In genomic region chr17:45595736-45596390, GRCm38 (mm10) we compare ENCODE assay signal across 7 mouse cellular contexts. TPM values are rescaled to one million over a fixed set of nuclear protein-coding genes. Genes with fewer than 3 reads are reported as not detected.
A peak's percentile ranks its signal among the peaks of the same experiment; 100 is the strongest.
DNase-seq lines count a peak whose midpoint lies in the region; ATAC-seq lines count a peak whose summit lies in the region.

No protein-coding gene starts in this region.

- peak overlapping the region; percentile 92 for H3K4me3 ChIP-seq in megakaryocyte, embryonic 14.5 days (replicated peaks)
- peak overlapping the region; percentile 42 for H3K4me3 ChIP-seq in hindbrain, embryonic 14.5 days (replicated peaks; ENCODE audit: low read length)
- peak overlapping the region; percentile 44 for H3K4me3 ChIP-seq in midbrain, embryonic 13.5 days (replicated peaks)

- peaks cover 69% of the 10 kb centered on the region for H3K4me1 ChIP-seq in megakaryocyte, embryonic 14.5 days
- peaks cover 27% of the 10 kb centered on the region for H3K4me1 ChIP-seq in hindbrain, embryonic 14.5 days (replicated peaks; ENCODE audit: control insufficient read depth, insufficient read depth, low read length)
- peaks cover 61% of the 10 kb centered on the region for H3K4me1 ChIP-seq in midbrain, embryonic 13.5 days (replicated peaks)

- peaks cover 93% of the 10 kb centered on the region for H3K27me3 ChIP-seq in megakaryocyte, embryonic 14.5 days (replicated peaks)
- H3K27me3 ChIP-seq in hindbrain, embryonic 14.5 days (ENCODE audit: control insufficient read depth, insufficient read depth, low read length): peaks cover 33% of the 10 kb centered on the region
- peaks cover 54% of the 10 kb centered on the region for H3K27me3 ChIP-seq in midbrain, embryonic 13.5 days

- 3% methylated on average over 23 of the region's 23 CpGs for WGBS in hindbrain, embryonic 14.5 days
- 4% methylated on average over 23 of the region's 23 CpGs for WGBS in midbrain, embryonic 13.5 days

- no peak overlapping the region for H3K27ac ChIP-seq in hindbrain, embryonic 14.5 days
- H3K27ac ChIP-seq in midbrain, embryonic 13.5 days: peak overlapping the region; percentile 19; the same call in 1 of the 2 replicates

- H3K4me2 ChIP-seq in hindbrain, embryonic 14.5 days (replicated peaks): peak overlapping the region; percentile 91
- peak overlapping the region; percentile 78 for H3K4me2 ChIP-seq in midbrain, embryonic 13.5 days (replicated peaks)

- peak overlapping the region; percentile 61 for H3K9ac ChIP-seq in hindbrain, embryonic 14.5 days
- H3K9ac ChIP-seq in midbrain, embryonic 13.5 days (replicated peaks): peak overlapping the region; percentile 60

- no peaks in the 10 kb centered on the region for H3K36me3 ChIP-seq in megakaryocyte, embryonic 14.5 days (replicated peaks; ENCODE audit: low read length)
- H3K36me3 ChIP-seq in hindbrain, embryonic 14.5 days (replicated peaks; ENCODE audit: control insufficient read depth, insufficient read depth): no peaks in the 10 kb centered on the region
- no peaks in the 10 kb centered on the region for H3K36me3 ChIP-seq in midbrain, embryonic 13.5 days

- no peak for ATAC-seq in megakaryocyte, adult 5-6 weeks (ENCODE audit: poor library complexity, severe bottlenecking)
- ATAC-seq in hindbrain, embryonic 14.5 days (ENCODE audit: low FRiP score): peak; percentile 29; the same call in 1 of the 2 replicates
- peak; percentile 28 for ATAC-seq in midbrain, embryonic 13.5 days

- peak; percentile 65 for DNase-seq in cerebellum, adult 9-10 months
- no peak for DNase-seq in hindbrain, embryonic 14.5 days (ENCODE audit: low spot score)
- no peak for DNase-seq in layer of hippocampus, adult 9-10 months (ENCODE audit: low spot score)
- DNase-seq in T-cell, adult 2 months (ENCODE audit: low spot score): no peak

- H3K9me3 ChIP-seq in megakaryocyte, embryonic 14.5 days: no peaks in the 10 kb centered on the region
- H3K9me3 ChIP-seq in hindbrain, embryonic 14.5 days (ENCODE audit: control insufficient read depth, low read length): no peaks in the 10 kb centered on the region
- H3K9me3 ChIP-seq in midbrain, embryonic 13.5 days: no peaks in the 10 kb centered on the region

RNA-seq across cellular contexts. Expression of gene Slc29a1, which starts 3.5 kb away (rescaled TPM):
- polyA plus RNA-seq in megakaryocyte, embryonic 14.5 days (2012; ENCODE audit: insufficient read depth, low replicate concordance): 24.7 TPM in 1 of 2 replicates, not detected in the other
- 23.8 and 31.2 TPM in 2 replicates for total RNA-seq in megakaryocyte, adult 5-6 weeks (2015)
- 22.9 and 32.6 TPM in 2 replicates for total RNA-seq in megakaryocyte, adult 5-6 weeks (2017)
- polyA plus RNA-seq in hindbrain, embryonic 14.5 days (2014; fragmentation: Nextera tagmentation; extraction: Ambion mirVana): 41.5 and 42.7 TPM in 2 replicates
- 29.7 and 30.4 TPM in 2 replicates for polyA plus RNA-seq in midbrain, embryonic 13.5 days (2015; fragmentation: Nextera tagmentation; extraction: Ambion mirVana)

RNA-seq across cellular contexts. Expression of gene Mymx, which starts 6.0 kb away (rescaled TPM):
- polyA plus RNA-seq in megakaryocyte, embryonic 14.5 days (2012; ENCODE audit: insufficient read depth, low replicate concordance): not detected in 2 replicates
- total RNA-seq in megakaryocyte, adult 5-6 weeks (2015): not detected in 2 replicates
- total RNA-seq in megakaryocyte, adult 5-6 weeks (2017): not detected in 2 replicates
- polyA plus RNA-seq in hindbrain, embryonic 14.5 days (2014; fragmentation: Nextera tagmentation; extraction: Ambion mirVana): not detected in 2 replicates
- not detected in 2 replicates for polyA plus RNA-seq in midbrain, embryonic 13.5 days (2015; fragmentation: Nextera tagmentation; extraction: Ambion mirVana)

RNA-seq across cellular contexts. Expression of gene Hsp90ab1, which starts 22.8 kb away (rescaled TPM):
- polyA plus RNA-seq in megakaryocyte, embryonic 14.5 days (2012; ENCODE audit: insufficient read depth, low replicate concordance): 292 and 435 TPM in 2 replicates
- 448 and 487 TPM in 2 replicates for total RNA-seq in megakaryocyte, adult 5-6 weeks (2015)
- 829 and 973 TPM in 2 replicates for total RNA-seq in megakaryocyte, adult 5-6 weeks (2017)
- 1,324 and 1,355 TPM in 2 replicates for polyA plus RNA-seq in hindbrain, embryonic 14.5 days (2014; fragmentation: Nextera tagmentation; extraction: Ambion mirVana)
- polyA plus RNA-seq in midbrain, embryonic 13.5 days (2015; fragmentation: Nextera tagmentation; extraction: Ambion mirVana): 1,587 and 1,677 TPM in 2 replicates

RNA-seq across cellular contexts. Expression of gene Slc35b2, which starts 32.2 kb away (rescaled TPM):
- 24.8 and 30.6 TPM in 2 replicates for polyA plus RNA-seq in megakaryocyte, embryonic 14.5 days (2012; ENCODE audit: insufficient read depth, low replicate concordance)
- total RNA-seq in megakaryocyte, adult 5-6 weeks (2015): 33.7 and 44.9 TPM in 2 replicates
- total RNA-seq in megakaryocyte, adult 5-6 weeks (2017): 48.2 and 52.2 TPM in 2 replicates
- polyA plus RNA-seq in hindbrain, embryonic 14.5 days (2014; fragmentation: Nextera tagmentation; extraction: Ambion mirVana): 83.1 and 84.2 TPM in 2 replicates
- polyA plus RNA-seq in midbrain, embryonic 13.5 days (2015; fragmentation: Nextera tagmentation; extraction: Ambion mirVana): 89.2 and 95.3 TPM in 2 replicates

RNA-seq across cellular contexts. Expression of gene Nfkbie, which starts 40.4 kb away (rescaled TPM):
- 9.1 and 12.3 TPM in 2 replicates for polyA plus RNA-seq in megakaryocyte, embryonic 14.5 days (2012; ENCODE audit: insufficient read depth, low replicate concordance)
- total RNA-seq in megakaryocyte, adult 5-6 weeks (2015): 10.4 and 11.1 TPM in 2 replicates
- 13.4 and 14.0 TPM in 2 replicates for total RNA-seq in megakaryocyte, adult 5-6 weeks (2017)
- 4.3 and 4.7 TPM in 2 replicates for polyA plus RNA-seq in hindbrain, embryonic 14.5 days (2014; fragmentation: Nextera tagmentation; extraction: Ambion mirVana)
- 5.2 and 7.1 TPM in 2 replicates for polyA plus RNA-seq in midbrain, embryonic 13.5 days (2015; fragmentation: Nextera tagmentation; extraction: Ambion mirVana)

Comparison
In these comparisons a context has a peak if more than half of its experiments do, and no peak if none do; other contexts are left out.
1. H3K4me3 ChIP-seq: peak in every context shown above with its lines; median percentile 92 in megakaryocyte, embryonic 14.5 days; 44 in midbrain, embryonic 13.5 days; 42 in hindbrain, embryonic 14.5 days.